Mouse (Mus musculus) limb, embryonic 11.5 days (tissue): ENCODE data around the gene Prkaca. TPM values are rescaled to one million over a fixed set of nuclear protein-coding genes. Genes with fewer than 3 reads are reported as not detected.
A peak's percentile ranks its signal among the peaks of the same experiment; 100 is the strongest.

Experiments
- ATAC-seq: fragments of 200-750 bp; cut with Nextera tagmentation; 2 replicates; pipeline ENCODE4 v1.8.0; 2017; ENCODE audit warnings: low read depth; ENCODE audit not compliant: insufficient number of reproducible peaks, low FRiP score, low TSS enrichment
- DNase-seq: peaks from one replicate; pipeline ENCODE4 v3.0.0-alpha.2; 2015; ENCODE audit warnings: low spot score
- H3K27ac ChIP-seq: fragments of 300-500 bp; sonication (generic); replicated peaks from 2 replicates; pipeline ENCODE4 v1.5.1; 2014; ENCODE audit warnings: low read depth, mild to moderate bottlenecking, low read length
- H3K27me3 ChIP-seq: fragments of 300-500 bp; sonication (generic); 2 replicates; pipeline ENCODE4 v1.6.1; 2014; ENCODE audit warnings: mild to moderate bottlenecking, low read length, mixed read lengths; ENCODE audit not compliant: control insufficient read depth, insufficient read depth
- H3K36me3 ChIP-seq: fragments of 300-500 bp; sonication (generic); 2 replicates; pipeline ENCODE4 v1.6.1; 2014; ENCODE audit warnings: mild to moderate bottlenecking, low read length, moderate library complexity, mixed read lengths; ENCODE audit not compliant: control insufficient read depth, insufficient read depth
- H3K4me1 ChIP-seq: fragments of 300-500 bp; sonication (generic); 2 replicates; pipeline ENCODE4 v1.6.1; 2014; ENCODE audit warnings: low read length, mixed read lengths; ENCODE audit not compliant: control insufficient read depth, insufficient read depth
- H3K4me2 ChIP-seq: fragments of 300-500 bp; sonication (generic); 2 replicates; pipeline ENCODE4 v1.6.1; 2014; ENCODE audit warnings: low read depth, mild to moderate bottlenecking, moderate library complexity; ENCODE audit not compliant: severe bottlenecking
- H3K4me3 ChIP-seq: fragments of 300-500 bp; sonication (generic); 2 replicates; pipeline ENCODE4 v1.5.1; 2014; ENCODE audit warnings: low read depth, low read length
- H3K9ac ChIP-seq: fragments of 300-500 bp; sonication (generic); 2 replicates; pipeline ENCODE4 v1.6.1; 2014; ENCODE audit warnings: mild to moderate bottlenecking, low read length
- H3K9me3 ChIP-seq: fragments of 300-500 bp; sonication (generic); 2 replicates; pipeline ENCODE4 v1.6.1; 2016; ENCODE audit warnings: low read length; ENCODE audit not compliant: control insufficient read depth
- WGBS: fragments of 180-500 bp; shearing (Covaris S2); extraction: QIAGEN DNeasy Blood & Tissue Kit; methylation state at CpG from one replicate; pipeline ENCODE4 v1.1.7; 2014; 5-methylcytosine and 5-hydroxymethylcytosine counted together
- polyA plus RNA-seq: library from polyadenylated mRNA; unstranded; fragments of >200 nt; fragmentation: Nextera tagmentation; extraction: Ambion mirVana; gene quantifications from 2 replicates; pipeline ENCODE4 v1.2.1, GENCODE M21; 2014

Gene Prkaca
- polyA plus RNA-seq, 1 experiment from 2014 or later: 156 TPM

DNA sequence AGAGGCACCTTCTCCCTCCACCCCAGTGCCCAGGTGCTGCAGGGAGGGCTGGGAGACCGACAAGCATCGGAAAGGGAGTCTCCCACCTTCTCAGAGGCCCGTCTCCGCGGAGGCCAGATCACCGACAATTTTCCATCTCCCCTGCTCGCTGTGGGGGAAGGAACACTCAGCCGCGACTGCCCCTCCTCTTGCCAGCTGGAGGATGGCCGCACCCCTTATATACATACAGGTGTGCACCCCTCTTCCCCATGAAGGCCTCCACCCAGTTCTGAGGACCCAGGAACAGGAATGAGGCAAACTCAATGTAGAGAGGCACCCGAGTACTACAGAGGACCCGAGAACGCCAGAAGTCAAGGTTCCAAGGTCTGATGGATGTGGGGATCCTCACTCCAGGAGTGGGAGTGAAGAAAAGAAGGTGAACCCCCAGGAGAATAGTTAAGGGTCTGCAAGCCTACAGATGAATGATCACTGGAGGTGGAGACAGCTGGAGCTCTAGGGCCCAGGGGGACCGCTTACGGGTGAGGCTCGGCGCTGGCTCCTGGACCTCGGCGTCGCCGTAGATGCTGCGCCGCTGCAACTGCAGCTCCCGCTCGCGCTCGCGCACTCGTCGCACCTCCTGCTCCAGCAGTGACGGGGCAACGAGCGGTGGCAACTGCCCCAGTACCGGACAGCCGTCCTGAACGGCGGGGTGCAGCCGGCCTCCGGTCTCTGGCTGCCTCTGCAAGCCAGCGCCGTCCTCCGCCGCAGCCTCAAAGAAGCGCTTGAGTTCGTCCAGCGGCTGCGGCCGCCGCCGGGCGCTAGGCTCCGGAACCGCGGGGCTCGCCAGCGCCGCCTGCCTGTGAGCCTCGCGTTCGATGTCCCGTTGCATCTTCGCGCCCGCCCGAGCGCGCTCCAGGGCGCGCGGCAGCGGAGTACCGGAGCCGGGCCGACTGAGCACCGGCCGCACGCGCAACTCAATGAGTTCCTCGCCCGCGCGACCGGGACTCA is 38.1 kb downstream of the Prkaca start:
- Histone ChIP-seq H3K4me3 (peak overlapping the region; percentile 49), H3K27ac (no peak overlapping the region), H3K27me3 (peaks cover 36% of the 10 kb centered on the region), H3K4me1 (peaks cover 23% of the 10 kb centered on the region), H3K9ac (peak overlapping the region; percentile 56), H3K36me3 (no peaks in the 10 kb centered on the region), H3K4me2 (peak overlapping the region; percentile 93), H3K9me3 (no peaks in the 10 kb centered on the region; the same call in 1 of the 2 replicates)
- peak; percentile 82 for DNase-seq
- WGBS: 2% methylated on average over 79 of the region's 83 CpGs
- no peak; the same call in 1 of the 2 replicates for ATAC-seq

DNA sequence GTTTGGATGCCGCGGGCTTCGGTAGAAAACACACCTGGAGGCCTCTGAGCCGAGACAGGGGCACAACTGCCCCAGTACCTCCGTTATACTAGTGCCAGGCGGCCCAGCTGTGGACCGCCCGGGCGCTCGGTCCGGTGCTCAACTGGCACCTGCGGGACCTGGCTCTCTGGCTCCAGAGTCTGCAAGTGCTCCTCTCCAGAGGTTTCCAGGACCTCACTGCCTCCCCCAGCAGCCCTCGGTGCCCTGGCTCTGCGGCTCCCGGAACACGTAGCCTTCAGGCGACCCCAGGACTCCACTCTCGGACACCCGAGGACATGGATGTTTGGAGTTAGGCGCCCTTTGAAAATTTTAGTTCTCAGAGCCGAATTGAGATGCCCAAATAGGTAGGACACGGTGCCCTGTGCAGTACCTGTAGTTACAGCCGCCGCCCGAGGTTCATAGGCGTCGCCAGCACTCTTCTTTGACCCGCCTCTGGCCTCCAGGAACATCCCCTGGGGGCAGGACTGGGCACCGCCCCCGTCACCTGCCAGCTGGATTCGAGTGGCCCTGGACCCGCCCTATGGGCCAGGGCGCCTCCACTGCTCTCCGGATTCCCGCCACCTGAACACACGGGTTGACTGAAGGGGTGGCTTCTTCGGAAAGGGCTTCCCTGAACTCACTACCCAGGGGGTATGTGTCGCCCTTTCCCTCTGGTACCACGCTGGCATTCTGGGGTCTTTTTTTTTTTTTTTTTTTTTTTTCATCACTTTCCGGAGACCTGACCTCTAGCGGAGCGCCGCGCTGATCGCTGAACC is 39.1 kb downstream of the Prkaca start, which contains the start of gene 2210011C24Rik:
TSS of gene 2210011C24Rik (minus strand) at position 467 of the 794 bp plus-strand sequence.
- peaks cover 36% of the 10 kb centered on the region for H3K27me3 ChIP-seq
- WGBS: 1% methylated on average over 45 of the region's 45 CpGs
- 0 out of 2 replicates have a peak, but pooled peaks have one; percentile 17 for ATAC-seq
- peak; percentile 60 for DNase-seq
- peak within 1 kb of the TSS; percentile 93 for H3K4me2 ChIP-seq
- H3K27ac ChIP-seq: no peak within 1 kb of the TSS
- H3K36me3 ChIP-seq: no peaks in the 10 kb centered on the region
- H3K4me3 ChIP-seq: peak within 1 kb of the TSS; percentile 49
- no peaks in the 10 kb centered on the region; the same call in 1 of the 2 replicates for H3K9me3 ChIP-seq
- peak within 1 kb of the TSS; percentile 56 for H3K9ac ChIP-seq
- H3K4me1 ChIP-seq: peaks cover 23% of the 10 kb centered on the region

DNA sequence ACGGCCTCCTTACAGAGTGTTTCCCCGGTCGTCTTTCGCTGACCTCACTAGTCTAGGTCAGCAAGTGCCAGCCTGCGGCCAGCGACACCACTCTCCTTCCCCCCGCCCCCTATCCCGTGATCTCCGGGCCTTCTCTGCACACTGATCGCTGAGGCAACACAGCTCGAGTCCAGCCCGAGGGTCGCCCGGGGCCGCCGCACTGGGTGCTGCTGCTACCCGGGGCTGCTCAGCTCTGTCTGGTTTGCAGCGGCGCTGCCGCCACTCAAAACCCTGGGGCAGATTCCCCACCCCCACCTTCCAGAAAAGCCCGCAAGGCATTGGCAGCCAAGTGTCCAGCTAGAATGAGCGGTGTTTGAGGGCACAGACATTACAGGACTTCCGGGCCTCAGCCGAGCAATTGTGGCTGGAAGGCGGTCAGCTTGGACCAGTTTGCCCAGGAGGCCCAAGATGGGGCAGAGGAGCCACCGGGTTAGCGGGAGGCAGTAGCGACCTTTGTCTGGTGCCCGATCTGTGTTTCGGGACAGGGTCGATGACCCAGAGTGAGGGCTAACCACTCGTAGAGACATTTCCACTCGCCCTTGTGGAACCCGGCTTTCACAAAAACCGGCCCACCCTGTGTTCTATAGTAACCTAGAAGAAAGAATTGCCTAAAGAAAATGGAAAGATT is 39.8 kb downstream of the Prkaca start:
- H3K27me3 ChIP-seq: peaks cover 36% of the 10 kb centered on the region
- 6% methylated on average over 35 of the region's 35 CpGs for WGBS
- no peaks in the 10 kb centered on the region; the same call in 1 of the 2 replicates for H3K9me3 ChIP-seq
- DNase-seq (no peak), ATAC-seq (no peak)
- peak overlapping the region; percentile 49 for H3K4me3 ChIP-seq
- peaks cover 23% of the 10 kb centered on the region for H3K4me1 ChIP-seq
- peak overlapping the region; percentile 93 for H3K4me2 ChIP-seq
- H3K27ac ChIP-seq: no peak overlapping the region
- H3K9ac ChIP-seq: peak overlapping the region; percentile 30; the same call in 1 of the 2 replicates
- H3K36me3 ChIP-seq: no peaks in the 10 kb centered on the region

DNA sequence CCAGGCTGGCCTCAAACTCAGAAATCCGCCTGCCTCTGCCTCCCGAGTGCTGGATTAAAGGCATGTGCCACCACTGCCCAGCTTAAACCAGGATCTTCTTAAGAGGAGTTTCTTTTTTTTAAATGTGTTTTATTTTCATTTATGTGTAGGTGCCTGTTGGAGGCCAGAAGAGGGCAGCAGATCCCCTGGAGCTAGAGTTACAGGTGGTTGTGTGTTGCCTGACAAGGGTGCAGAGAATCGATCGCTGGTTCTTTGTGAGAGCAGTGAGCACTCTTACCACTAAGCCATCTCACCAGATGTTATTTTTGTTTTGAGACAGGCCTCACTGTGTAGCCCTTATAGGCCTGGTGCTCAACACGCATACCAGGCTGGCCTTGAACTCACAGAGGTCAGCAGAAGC is 43.0 kb downstream of the Prkaca start:
- ATAC-seq (no peak), DNase-seq (no peak)
- Histone ChIP-seq H3K27ac (no peak overlapping the region), H3K9me3 (no peaks in the 10 kb centered on the region; the same call in 1 of the 2 replicates), H3K4me1 (peaks cover 16% of the 10 kb centered on the region; the same call in 1 of the 2 replicates), H3K27me3 (peaks cover 33% of the 10 kb centered on the region), H3K9ac (no peak overlapping the region), H3K36me3 (no peaks in the 10 kb centered on the region), H3K4me3 (no peak overlapping the region), H3K4me2 (no peak overlapping the region)
- WGBS: 91% methylated on average over 5 of the region's 5 CpGs

DNA sequence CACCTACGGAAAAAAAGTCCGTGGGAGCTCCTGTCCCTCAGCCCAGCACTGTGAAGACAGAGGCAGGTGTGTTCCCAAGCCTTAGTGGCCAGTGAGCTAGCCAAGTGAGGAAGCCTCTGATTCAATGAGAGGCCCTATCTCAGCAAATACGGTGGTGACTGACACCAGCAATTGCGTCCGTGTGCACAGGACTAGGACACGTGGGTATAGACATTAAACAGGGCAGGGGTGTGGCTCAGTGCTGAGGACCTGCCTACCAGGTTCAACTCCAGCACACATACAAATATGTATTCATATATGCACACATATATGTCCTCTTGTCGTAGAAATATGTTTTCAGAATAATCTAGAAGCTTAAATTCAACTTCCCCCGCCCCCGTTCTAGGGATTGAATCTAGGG is 46.9 kb downstream of the Prkaca start:
- WGBS: 85% methylated on average over 9 of the region's 9 CpGs
- Histone ChIP-seq H3K27me3 (peaks cover 15% of the 10 kb centered on the region; the same call in 1 of the 2 replicates), H3K4me1 (0 out of 2 replicates have a peak, but pooled peaks cover 7% of the 10 kb centered on the region), H3K36me3 (no peaks in the 10 kb centered on the region), H3K4me3 (no peak overlapping the region), H3K9ac (no peak overlapping the region), H3K27ac (no peak overlapping the region), H3K4me2 (no peak overlapping the region), H3K9me3 (no peaks in the 10 kb centered on the region; the same call in 1 of the 2 replicates)
- DNase-seq: no peak
- ATAC-seq: no peak

DNA sequence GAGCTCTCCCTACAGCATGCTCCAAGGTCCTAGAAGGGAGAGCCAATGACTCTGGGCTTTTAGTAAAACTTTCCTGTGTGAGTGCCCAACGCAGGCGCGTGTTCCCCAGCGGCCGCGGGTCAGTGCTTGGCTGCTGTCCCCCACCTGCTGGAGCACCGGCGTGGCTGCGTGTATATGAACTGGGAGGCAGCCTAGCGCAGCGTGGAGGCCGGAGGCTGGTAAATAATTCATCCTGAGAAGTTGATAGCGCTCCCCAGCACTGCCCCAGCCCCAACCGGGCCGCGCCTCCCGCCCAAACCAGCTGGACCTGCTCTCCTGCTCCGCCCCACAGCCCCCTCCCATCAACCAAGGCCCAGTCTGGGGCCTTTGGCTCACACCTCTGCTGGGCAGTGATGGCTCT is 48.3 kb downstream of the Prkaca start, which contains the start of gene Palm3:
TSS of gene Palm3 (plus strand) at position 376 of the 400 bp plus-strand sequence.
- no peak for DNase-seq
- no peaks in the 10 kb centered on the region for H3K36me3 ChIP-seq
- WGBS: 4% methylated on average over 18 of the region's 18 CpGs
- peaks cover 21% of the 10 kb centered on the region for H3K27me3 ChIP-seq
- peak; percentile 13; the same call in 1 of the 2 replicates for ATAC-seq
- H3K4me3 ChIP-seq: no peak within 1 kb of the TSS
- 0 out of 2 replicates have a peak, but pooled peaks cover 9% of the 10 kb centered on the region for H3K4me1 ChIP-seq
- H3K4me2 ChIP-seq: peak within 1 kb of the TSS; percentile 15; the same call in 1 of the 2 replicates
- H3K9ac ChIP-seq: no peak within 1 kb of the TSS
- H3K9me3 ChIP-seq: no peaks in the 10 kb centered on the region
- H3K27ac ChIP-seq: no peak within 1 kb of the TSS

DNA sequence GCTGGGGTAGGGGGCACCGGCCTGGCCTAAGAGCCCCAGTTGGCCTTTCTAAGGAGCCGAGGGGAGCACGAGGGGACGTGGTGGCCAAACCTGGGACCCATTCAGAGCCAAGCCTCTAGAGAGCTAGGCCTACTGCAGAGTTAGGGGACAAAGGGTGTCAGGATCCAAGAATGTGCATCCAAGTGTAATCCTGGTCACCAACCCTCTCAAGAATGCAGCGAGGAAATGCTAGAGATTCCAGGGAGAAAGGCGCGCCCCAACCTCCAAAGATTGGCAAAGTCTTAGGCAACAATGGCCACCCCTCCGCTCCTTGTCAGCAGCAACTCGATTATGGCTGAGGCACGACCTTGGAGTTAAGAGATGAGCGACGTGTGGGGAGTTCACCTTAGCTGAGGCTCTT is 48.8 kb downstream of the Prkaca start:
- Histone ChIP-seq H3K9me3 (no peaks in the 10 kb centered on the region), H3K9ac (no peak overlapping the region), H3K27me3 (peaks cover 26% of the 10 kb centered on the region), H3K4me3 (no peak overlapping the region), H3K4me2 (peak overlapping the region; percentile 15; the same call in 1 of the 2 replicates), H3K27ac (no peak overlapping the region), H3K4me1 (0 out of 2 replicates have a peak, but pooled peaks cover 9% of the 10 kb centered on the region), H3K36me3 (no peaks in the 10 kb centered on the region)
- ATAC-seq: no peak
- 45% methylated on average over 12 of the region's 12 CpGs for WGBS
- DNase-seq: no peak
